Mouse (Mus musculus) stomach, embryonic 16.5 days (tissue): ENCODE data around the gene Atox1. TPM values are rescaled to one million over a fixed set of nuclear protein-coding genes. Genes with fewer than 3 reads are reported as not detected.

Experiments used
- ATAC-seq: fragments of 200-750 bp; cut with Nextera tagmentation; 2 replicates; pipeline ENCODE4 v1.8.0; 2017; ENCODE audit warnings: moderate number of reproducible peaks, moderate TSS enrichment; ENCODE audit not compliant: insufficient read depth, low FRiP score
- H3K27ac ChIP-seq: fragments of 300-500 bp; sonication (generic); 2 replicates; pipeline ENCODE4 v1.5.1; 2014; ENCODE audit warnings: low read length
- H3K27me3 ChIP-seq: fragments of 300-500 bp; sonication (generic); 2 replicates; pipeline ENCODE4 v1.6.1; 2014; ENCODE audit warnings: low read length, control low read depth, mixed read lengths; ENCODE audit not compliant: control insufficient read depth, insufficient read depth
- H3K36me3 ChIP-seq: fragments of 300-500 bp; sonication (generic); 2 replicates; pipeline ENCODE4 v1.6.1; 2014; ENCODE audit warnings: low read length; ENCODE audit not compliant: control insufficient read depth, insufficient read depth
- H3K4me1 ChIP-seq: fragments of 300-500 bp; sonication (generic); 2 replicates; pipeline ENCODE4 v1.6.1; 2014; ENCODE audit warnings: low read length, control low read depth, mixed read lengths; ENCODE audit not compliant: control insufficient read depth, insufficient read depth
- H3K4me2 ChIP-seq: fragments of 300-500 bp; sonication (generic); 2 replicates; pipeline ENCODE4 v1.6.1; 2014; ENCODE audit warnings: low read depth, low read length, mixed read lengths
- H3K4me3 ChIP-seq: fragments of 300-500 bp; sonication (generic); replicated peaks from 2 replicates; pipeline ENCODE4 v1.5.1; 2014; ENCODE audit warnings: mild to moderate bottlenecking, low read length
- H3K9ac ChIP-seq: fragments of 300-500 bp; sonication (generic); 2 replicates; pipeline ENCODE4 v1.6.1; 2014; ENCODE audit warnings: low read length
- H3K9me3 ChIP-seq: fragments of 300-500 bp; sonication (generic); replicated peaks from 2 replicates; pipeline ENCODE4 v1.6.1; 2016; ENCODE audit warnings: low read length, control low read depth; ENCODE audit not compliant: control insufficient read depth
- WGBS: fragments of 180-500 bp; shearing (Covaris S2); extraction: QIAGEN DNeasy Blood & Tissue Kit; methylation state at CpG from one replicate; pipeline ENCODE4 v1.1.7; 2014; 5-methylcytosine and 5-hydroxymethylcytosine counted together
- polyA plus RNA-seq: library from polyadenylated mRNA; unstranded; fragments of >200 nt; fragmentation: Nextera tagmentation; extraction: Ambion mirVana; gene quantifications from 2 replicates; pipeline ENCODE4 v1.2.1, GENCODE M21; 2015

Gene Atox1
- polyA plus RNA-seq, 1 experiment from 2014 or later: 421 TPM

DNA sequence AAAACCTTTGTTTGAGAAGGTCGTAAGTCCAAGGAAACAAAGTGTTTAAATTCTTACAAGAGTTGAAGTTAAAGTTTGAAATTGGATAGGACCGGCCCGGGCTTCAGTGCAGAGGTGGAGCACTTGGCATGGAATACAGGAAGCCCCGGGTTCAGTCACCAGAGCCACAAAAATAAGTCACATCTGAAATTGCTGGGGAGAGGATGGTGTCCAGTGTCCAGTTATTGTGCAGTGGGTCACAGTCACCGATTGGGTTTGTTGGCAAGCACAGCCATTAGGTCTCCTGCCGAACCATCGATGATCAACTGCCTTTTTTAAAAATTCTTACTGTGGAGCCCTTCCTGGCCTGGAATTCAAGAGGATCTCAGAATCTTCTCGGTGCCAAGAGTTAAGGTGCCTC, 9.7 kb upstream of the Atox1 start:
- H3K27me3 ChIP-seq: no peaks in the 10 kb centered on the region
- peak overlapping the region; percentile 81 for H3K4me2 ChIP-seq
- peaks cover 23% of the 10 kb centered on the region for H3K4me1 ChIP-seq
- H3K9ac ChIP-seq: peak overlapping the region; percentile 99
- H3K4me3 ChIP-seq: peak overlapping the region; percentile 91
- no peaks in the 10 kb centered on the region for H3K9me3 ChIP-seq
- 0 out of 2 replicates have a peak, but pooled peaks cover 2% of the 10 kb centered on the region for H3K36me3 ChIP-seq
- 23% methylated on average over 8 of the region's 8 CpGs for WGBS
- H3K27ac ChIP-seq: 0 out of 2 replicates have a peak overlapping the region, but pooled peaks have one; percentile 26
- no peak for ATAC-seq

DNA sequence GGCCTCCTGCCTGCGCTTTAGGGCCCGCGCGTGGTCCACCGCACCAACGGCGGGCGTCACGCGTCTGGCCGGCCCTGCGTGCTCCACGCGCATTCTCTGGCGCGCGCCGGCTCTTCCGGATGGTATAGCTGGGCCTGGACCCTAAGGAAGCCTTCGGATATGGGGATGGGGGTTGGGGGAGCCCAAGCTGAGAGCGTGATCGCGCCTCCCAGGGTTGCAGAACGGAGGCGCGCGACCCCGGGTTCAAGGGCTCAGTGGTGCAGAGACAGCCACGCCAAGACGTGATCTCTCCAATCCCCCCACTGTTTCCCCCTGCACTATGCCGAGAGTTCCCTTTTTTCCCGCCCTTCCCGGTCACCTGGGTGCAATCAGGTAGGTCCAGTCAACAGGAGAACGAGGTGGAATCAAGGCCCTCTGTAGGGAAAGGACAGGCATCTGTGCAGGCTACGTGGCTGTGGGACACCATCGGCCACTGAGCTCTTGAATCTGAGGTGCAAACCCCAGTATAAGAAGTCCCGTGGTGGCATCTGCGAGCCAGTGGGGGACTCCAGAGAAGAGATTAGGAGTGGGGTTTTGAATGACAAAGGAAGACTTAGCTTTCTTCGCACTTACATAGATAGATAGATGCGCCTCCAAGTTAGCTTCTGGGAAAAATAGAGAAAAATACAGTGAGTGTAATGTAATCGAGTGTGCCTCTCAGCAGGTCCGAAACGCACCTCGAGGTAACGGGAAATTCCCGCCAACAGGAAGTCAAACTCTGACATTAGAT, 9.1 kb upstream of the Atox1 start:
- ATAC-seq: no peak; the same call in 1 of the 2 replicates
- Histone ChIP-seq H3K4me2 (peak overlapping the region; percentile 81), H3K4me1 (peaks cover 23% of the 10 kb centered on the region), H3K36me3 (0 out of 2 replicates have a peak, but pooled peaks cover 2% of the 10 kb centered on the region), H3K27me3 (no peaks in the 10 kb centered on the region), H3K4me3 (peak overlapping the region; percentile 91), H3K27ac (peak overlapping the region; percentile 86), H3K9ac (peak overlapping the region; percentile 99), H3K9me3 (no peaks in the 10 kb centered on the region)
- under 1% methylated on average over 46 of the region's 46 CpGs for WGBS

DNA sequence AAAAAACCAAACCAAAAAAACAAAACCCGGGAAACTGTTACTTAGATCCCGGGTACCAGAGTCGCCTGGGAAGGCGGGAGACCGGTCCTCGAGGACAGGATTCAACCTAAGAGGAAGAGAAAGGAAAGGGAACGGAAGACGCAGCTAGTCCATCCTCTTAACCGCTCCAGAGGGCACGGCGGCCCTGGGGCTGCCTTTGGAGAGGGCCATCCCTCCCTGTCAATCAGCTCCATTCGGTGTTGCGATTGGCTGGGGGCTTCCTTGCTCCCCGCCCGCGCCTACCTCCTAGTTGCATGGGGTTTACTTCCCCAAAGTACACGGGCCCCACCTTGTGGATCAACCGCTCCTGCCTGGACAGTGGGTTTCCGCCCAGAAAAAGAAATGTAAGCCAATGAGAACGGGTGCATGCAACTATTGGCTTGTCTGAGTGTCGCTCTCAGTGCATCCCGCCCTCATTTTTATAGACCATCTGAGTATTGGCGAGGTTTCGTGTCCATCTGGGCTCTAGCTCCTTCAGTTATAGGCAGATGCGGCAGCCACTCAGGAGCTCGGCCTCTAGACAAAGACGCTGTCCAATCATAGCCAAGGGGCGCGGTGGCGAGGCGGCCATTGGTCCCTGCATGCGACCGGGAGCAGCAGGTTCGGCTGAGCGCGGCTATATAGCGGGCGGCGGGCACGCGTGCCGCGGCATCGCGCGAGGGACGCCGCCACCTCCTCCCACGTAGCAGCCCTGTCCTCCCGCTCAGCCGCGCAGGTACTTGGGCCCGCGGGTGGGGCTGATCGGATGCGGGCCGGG, 8.2 kb upstream of the Atox1 start, which contains the start of gene G3bp1:
Gene G3bp1, plus strand, starts transcription at position 638 of the 796 bp plus-strand sequence.
- Histone ChIP-seq H3K27ac (peak within 1 kb of the TSS; percentile 96), H3K27me3 (no peaks in the 10 kb centered on the region), H3K36me3 (0 out of 2 replicates have a peak, but pooled peaks cover 2% of the 10 kb centered on the region), H3K4me2 (peak within 1 kb of the TSS; percentile 81), H3K9ac (peak within 1 kb of the TSS; percentile 99), H3K4me1 (peaks cover 23% of the 10 kb centered on the region), H3K4me3 (peak within 1 kb of the TSS; percentile 91), H3K9me3 (no peaks in the 10 kb centered on the region)
- peak; percentile 97 for ATAC-seq
- WGBS: under 1% methylated on average over 57 of the region's 57 CpGs

DNA sequence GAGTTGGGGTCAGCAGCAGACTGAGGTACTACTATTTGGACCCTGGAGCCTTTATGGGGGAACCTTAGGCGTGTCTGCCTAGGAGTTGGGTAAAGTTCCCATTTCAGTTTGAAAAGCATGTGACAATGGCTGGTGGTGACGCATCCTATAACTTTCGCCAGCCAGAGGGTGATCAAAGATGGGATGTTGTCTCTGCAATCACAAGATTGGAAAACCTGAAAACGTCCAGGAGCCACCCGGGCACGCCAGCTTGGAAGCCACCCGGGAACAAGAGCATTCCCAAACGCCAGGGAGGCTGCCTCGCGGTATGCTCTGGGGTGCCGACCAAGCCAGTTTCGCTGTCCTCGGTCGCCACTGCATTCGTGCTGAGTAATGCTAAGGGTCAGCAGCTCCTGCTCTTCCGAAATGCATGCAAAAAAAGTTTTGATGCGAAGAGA, 7.6 kb upstream of the Atox1 start:
- peak overlapping the region; percentile 79 for H3K4me2 ChIP-seq
- H3K36me3 ChIP-seq: 0 out of 2 replicates have a peak, but pooled peaks cover 2% of the 10 kb centered on the region
- ATAC-seq: no peak
- no peaks in the 10 kb centered on the region for H3K9me3 ChIP-seq
- H3K27me3 ChIP-seq: no peaks in the 10 kb centered on the region
- peak overlapping the region; percentile 96 for H3K27ac ChIP-seq
- peak overlapping the region; percentile 82 for H3K9ac ChIP-seq
- H3K4me3 ChIP-seq: peak overlapping the region; percentile 55
- whole genome bisulfite sequencing: 3% methylated on average over 17 of the region's 17 CpGs
- peaks cover 23% of the 10 kb centered on the region for H3K4me1 ChIP-seq

DNA sequence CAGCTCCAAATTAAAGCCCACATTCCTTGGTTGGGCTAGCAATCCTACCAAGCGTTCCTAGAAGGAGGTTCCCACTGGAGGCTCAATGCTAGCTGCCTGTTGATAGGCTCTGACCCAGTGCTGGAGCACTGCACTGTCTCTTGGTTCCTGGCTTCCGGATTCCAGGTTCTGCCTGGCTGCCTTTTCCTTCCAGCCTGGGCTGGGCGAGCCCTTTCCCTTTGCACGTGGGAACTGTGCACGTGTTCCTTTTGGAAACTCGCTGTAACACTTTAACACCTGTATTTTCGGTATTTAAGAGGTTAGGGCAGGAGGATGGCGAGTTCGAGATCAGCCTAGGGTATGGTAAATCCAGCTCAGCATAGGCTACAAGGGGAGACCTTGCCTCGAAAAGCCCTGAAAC, 7.0 kb upstream of the Atox1 start:
- peak overlapping the region; percentile 55; the same call in 1 of the 2 replicates for H3K4me3 ChIP-seq
- H3K4me1 ChIP-seq: peaks cover 21% of the 10 kb centered on the region
- peak overlapping the region; percentile 79 for H3K4me2 ChIP-seq
- H3K27ac ChIP-seq: peak overlapping the region; percentile 96
- no peaks in the 10 kb centered on the region for H3K9me3 ChIP-seq
- 68% methylated on average over 10 of the region's 10 CpGs for WGBS
- ATAC-seq: no peak
- H3K36me3 ChIP-seq: no peaks in the 10 kb centered on the region
- H3K9ac ChIP-seq: peak overlapping the region; percentile 82
- no peaks in the 10 kb centered on the region for H3K27me3 ChIP-seq

DNA sequence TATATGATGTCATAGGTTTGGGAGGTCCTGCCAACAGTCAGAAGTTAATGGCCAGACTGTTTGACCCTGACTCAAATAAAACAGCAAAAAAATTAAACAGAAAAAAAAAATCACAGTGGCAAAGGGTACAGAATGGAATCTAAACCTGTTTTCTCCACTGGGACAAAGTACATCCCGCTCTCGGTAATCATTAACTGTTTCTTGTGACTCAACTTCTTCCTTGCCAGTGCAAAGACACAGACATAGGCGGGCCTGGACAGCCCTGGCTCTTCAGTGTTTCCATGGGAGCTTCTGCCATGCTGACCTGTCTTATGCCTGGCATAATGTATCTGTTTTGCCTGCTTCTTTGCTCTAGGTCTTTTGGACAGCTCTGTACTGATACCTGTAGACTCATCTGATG, 4.1 kb upstream of the Atox1 start:
- Histone ChIP-seq H3K9me3 (no peaks in the 10 kb centered on the region), H3K9ac (no peak overlapping the region), H3K4me3 (no peak overlapping the region), H3K4me2 (no peak overlapping the region), H3K36me3 (no peaks in the 10 kb centered on the region), H3K4me1 (peaks cover 13% of the 10 kb centered on the region), H3K27ac (peak overlapping the region; percentile 64), H3K27me3 (no peaks in the 10 kb centered on the region)
- ATAC-seq: no peak
- 63% methylated on average over 3 of the region's 3 CpGs for WGBS

DNA sequence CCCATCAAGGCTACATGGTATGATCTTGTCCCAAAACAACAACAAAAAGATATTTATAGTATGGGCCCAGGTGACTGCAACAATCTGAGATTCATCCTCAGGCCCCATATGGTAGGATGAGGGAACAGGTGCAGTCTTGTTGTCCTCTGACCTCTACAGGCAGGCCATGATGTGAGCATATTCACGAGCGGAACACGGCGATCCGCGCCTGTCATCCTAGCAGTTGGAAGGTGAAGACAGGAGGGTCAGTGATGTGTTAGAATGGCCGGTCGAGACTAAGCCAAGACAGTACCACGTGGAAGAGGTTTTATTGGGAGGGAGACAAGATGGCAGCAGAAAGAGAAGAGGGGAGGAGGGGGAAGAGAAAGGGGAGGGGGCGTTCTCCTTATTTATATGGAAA, 3.7 kb upstream of the Atox1 start:
- H3K4me3 ChIP-seq: no peak overlapping the region
- no peaks in the 10 kb centered on the region for H3K27me3 ChIP-seq
- no peak overlapping the region for H3K9ac ChIP-seq
- ATAC-seq: no peak
- H3K27ac ChIP-seq: peak overlapping the region; percentile 46
- H3K9me3 ChIP-seq: no peaks in the 10 kb centered on the region
- WGBS: 81% methylated on average over 10 of the region's 10 CpGs
- no peak overlapping the region for H3K4me2 ChIP-seq
- peaks cover 18% of the 10 kb centered on the region for H3K4me1 ChIP-seq
- no peaks in the 10 kb centered on the region for H3K36me3 ChIP-seq

DNA sequence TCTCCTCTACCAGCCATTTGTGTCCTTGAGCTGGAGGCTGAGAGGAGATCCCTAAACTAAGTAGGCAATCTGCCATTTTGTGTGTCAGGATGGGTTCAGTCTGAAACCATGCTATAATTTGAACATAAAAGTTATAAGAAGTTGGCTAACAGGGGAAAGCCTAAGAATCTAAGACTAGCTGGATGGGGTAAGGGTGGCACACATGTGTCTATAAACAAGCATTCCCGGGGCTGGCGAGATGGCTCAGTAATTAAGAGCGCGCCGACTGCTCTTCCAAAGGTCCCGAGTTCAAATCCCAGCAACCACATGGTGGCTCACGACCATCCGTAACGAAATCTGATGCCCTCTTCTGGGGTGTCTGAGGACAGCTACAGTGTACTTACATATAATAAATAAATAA, 1.1 kb upstream of the Atox1 start:
- Histone ChIP-seq H3K4me1 (peaks cover 17% of the 10 kb centered on the region; the same call in 1 of the 2 replicates), H3K4me3 (no peak overlapping the region), H3K27ac (no peak overlapping the region), H3K9me3 (no peaks in the 10 kb centered on the region), H3K9ac (no peak overlapping the region), H3K27me3 (no peaks in the 10 kb centered on the region), H3K36me3 (no peaks in the 10 kb centered on the region), H3K4me2 (no peak overlapping the region)
- 93% methylated on average over 9 of the region's 9 CpGs for WGBS
- no peak for ATAC-seq
